Mouse (Mus musculus) heart, embryonic 12.5 days (tissue): ENCODE results near the gene Myl6b. TPM values are rescaled to one million over a fixed set of nuclear protein-coding genes. Genes with fewer than 3 reads are reported as not detected.

ENCODE experiments used
- ATAC-seq: fragments of 200-750 bp; cut with Nextera tagmentation; 2 replicates; pipeline ENCODE4 v1.8.0; 2017; ENCODE audit warnings: moderate TSS enrichment, moderate library complexity; ENCODE audit not compliant: insufficient number of reproducible peaks, low FRiP score
- H3K27ac ChIP-seq: fragments of 300-500 bp; sonication (generic); 2 replicates; pipeline ENCODE4 v1.5.1; 2016; ENCODE audit warnings: mild to moderate bottlenecking, moderate library complexity; ENCODE audit not compliant: poor library complexity, severe bottlenecking
- H3K27me3 ChIP-seq: fragments of 300-500 bp; sonication (generic); replicated peaks from 2 replicates; pipeline ENCODE4 v1.6.1; 2016; ENCODE audit warnings: mild to moderate bottlenecking, moderate library complexity
- H3K36me3 ChIP-seq: fragments of 300-500 bp; sonication (generic); 2 replicates; pipeline ENCODE4 v1.6.1; 2016; ENCODE audit warnings: mild to moderate bottlenecking, moderate library complexity
- H3K4me1 ChIP-seq: fragments of 300-500 bp; sonication (generic); replicated peaks from 2 replicates; pipeline ENCODE4 v1.6.1; 2016; ENCODE audit warnings: mild to moderate bottlenecking
- H3K4me2 ChIP-seq: fragments of 300-500 bp; sonication (generic); 2 replicates; pipeline ENCODE4 v1.6.1; 2016; ENCODE audit warnings: mild to moderate bottlenecking, moderate library complexity
- H3K4me3 ChIP-seq: fragments of 300-500 bp; sonication (generic); 2 replicates; pipeline ENCODE4 v1.5.1; 2016; ENCODE audit warnings: mild to moderate bottlenecking
- H3K9ac ChIP-seq: fragments of 300-500 bp; sonication (generic); 2 replicates; pipeline ENCODE4 v1.6.1; 2016; ENCODE audit warnings: mild to moderate bottlenecking, moderate library complexity
- H3K9me3 ChIP-seq: fragments of 300-500 bp; sonication (generic); replicated peaks from 2 replicates; pipeline ENCODE4 v1.6.1; 2016; ENCODE audit warnings: mild to moderate bottlenecking, moderate library complexity
- WGBS: fragments of 180-500 bp; shearing (Covaris S2); methylation state at CpG from one replicate; pipeline ENCODE4 v1.1.7; 2016; 5-methylcytosine and 5-hydroxymethylcytosine counted together
- polyA plus RNA-seq: library from polyadenylated mRNA; unstranded; fragments of >200 nt; fragmentation: Nextera tagmentation; extraction: Ambion mirVana; gene quantifications from 2 replicates; pipeline ENCODE4 v1.2.1, GENCODE M21; 2016

Gene Myl6b
- polyA plus RNA-seq, 1 experiment from 2014 or later, result 4.0 TPM

- no peak overlapping the region for H3K9ac ChIP-seq
- no peaks in the 10 kb centered on the region for H3K9me3 ChIP-seq
- no peak for ATAC-seq
- H3K27me3 ChIP-seq, result no peaks in the 10 kb centered on the region
- 81% methylated on average over 12 of the region's 12 CpGs for WGBS
- no peak overlapping the region for H3K27ac ChIP-seq
- H3K36me3 ChIP-seq, result peaks cover 91% of the 10 kb centered on the region
- no peak overlapping the region for H3K4me3 ChIP-seq
- H3K4me2 ChIP-seq, result no peak overlapping the region
- no peaks in the 10 kb centered on the region for H3K4me1 ChIP-seq
These were observed 24.1 kb downstream of the Myl6b start for GRCm38 (mm10) chr10:128474366-128474765.

DNA sequence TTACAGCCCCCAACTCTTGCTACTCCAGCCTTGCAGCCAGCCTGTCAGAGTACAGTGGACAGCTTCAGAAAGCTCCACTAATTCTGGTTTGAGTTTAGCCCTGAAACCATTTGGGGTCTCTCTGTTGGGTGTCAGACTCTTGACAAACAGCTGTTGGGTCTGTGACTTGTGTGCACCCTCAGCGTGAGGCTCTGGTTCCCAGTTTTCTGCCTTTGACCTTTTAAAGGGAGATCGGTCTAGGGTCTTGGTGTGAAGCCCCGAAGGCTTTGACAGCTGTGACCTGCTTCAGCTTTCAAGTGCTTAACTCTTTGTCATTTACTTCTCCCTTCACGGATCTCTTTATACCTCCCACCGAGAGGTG, 38.2 kb downstream of the Myl6b start:
- Histone ChIP-seq H3K27ac (peak overlapping the region; percentile 21; the same call in 1 of the 2 replicates), H3K4me2 (peak overlapping the region; percentile 75), H3K36me3 (peaks cover 32% of the 10 kb centered on the region), H3K9me3 (no peaks in the 10 kb centered on the region), H3K4me1 (peaks cover 13% of the 10 kb centered on the region), H3K9ac (peak overlapping the region; percentile 95), H3K4me3 (peak overlapping the region; percentile 96), H3K27me3 (no peaks in the 10 kb centered on the region)
- 10% methylated on average over 5 of the region's 5 CpGs for WGBS
- ATAC-seq, result no peak

- no peaks in the 10 kb centered on the region for H3K27me3 ChIP-seq
- peaks cover 13% of the 10 kb centered on the region for H3K4me1 ChIP-seq
- peak overlapping the region; percentile 95 for H3K27ac ChIP-seq
- 1% methylated on average over 34 of the region's 67 CpGs for WGBS
- H3K4me3 ChIP-seq, result peak overlapping the region; percentile 96
- H3K9me3 ChIP-seq, result no peaks in the 10 kb centered on the region
- H3K4me2 ChIP-seq, result peak overlapping the region; percentile 75
- peak overlapping the region; percentile 95 for H3K9ac ChIP-seq
- peaks cover 27% of the 10 kb centered on the region for H3K36me3 ChIP-seq
- peak; percentile 81 for ATAC-seq
These were observed 38.8 kb downstream of the Myl6b start for GRCm38 (mm10) chr10:128459409-128460269.

GRCm38 (mm10) chr10:128458719-128459408, 39.6 kb downstream of the Myl6b start, which contains the start of gene Smarcc2:
Gene Smarcc2, plus strand, starts transcription at chr10:128459248.
- peaks cover 13% of the 10 kb centered on the region for H3K4me1 ChIP-seq
- ATAC-seq, result peak; percentile 85
- H3K4me2 ChIP-seq, result peak within 1 kb of the TSS; percentile 75
- peak within 1 kb of the TSS; percentile 96 for H3K4me3 ChIP-seq
- under 1% methylated on average over 63 of the region's 86 CpGs for WGBS
- H3K27ac ChIP-seq, result peak within 1 kb of the TSS; percentile 95
- peak within 1 kb of the TSS; percentile 95 for H3K9ac ChIP-seq
- peaks cover 19% of the 10 kb centered on the region for H3K36me3 ChIP-seq
- H3K9me3 ChIP-seq, result no peaks in the 10 kb centered on the region
- H3K27me3 ChIP-seq, result no peaks in the 10 kb centered on the region

DNA sequence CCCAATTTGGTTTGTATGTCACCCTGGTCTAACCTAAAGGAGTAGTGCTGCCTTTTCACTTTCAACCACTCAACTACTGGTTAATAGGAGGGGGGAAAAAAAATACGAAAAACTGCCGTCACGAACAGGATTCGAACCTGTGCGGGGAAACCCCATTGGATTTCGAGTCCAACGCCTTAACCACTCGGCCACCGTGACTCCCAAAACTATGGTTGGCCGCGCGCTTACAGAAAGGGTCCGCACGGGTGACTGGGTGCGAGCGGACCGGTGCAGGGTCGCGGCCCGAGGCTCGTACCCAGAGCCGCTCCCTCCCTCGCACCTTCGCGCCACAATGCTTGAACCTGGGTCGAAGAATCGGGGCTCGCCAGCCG, 40.2 kb downstream of the Myl6b start:
- peak overlapping the region; percentile 75 for H3K4me2 ChIP-seq
- peak overlapping the region; percentile 95 for H3K27ac ChIP-seq
- peak overlapping the region; percentile 95 for H3K9ac ChIP-seq
- no peaks in the 10 kb centered on the region for H3K27me3 ChIP-seq
- peak overlapping the region; percentile 96 for H3K4me3 ChIP-seq
- peaks cover 15% of the 10 kb centered on the region for H3K36me3 ChIP-seq
- peak; percentile 62 for ATAC-seq
- WGBS, result under 1% methylated on average over 29 of the region's 29 CpGs
- H3K9me3 ChIP-seq, result no peaks in the 10 kb centered on the region
- peaks cover 13% of the 10 kb centered on the region for H3K4me1 ChIP-seq

- Histone ChIP-seq H3K27me3 (no peaks in the 10 kb centered on the region), H3K4me3 (no peak overlapping the region), H3K9ac (no peak overlapping the region), H3K4me1 (peaks cover 13% of the 10 kb centered on the region), H3K27ac (no peak overlapping the region), H3K4me2 (no peak overlapping the region), H3K36me3 (peaks cover 9% of the 10 kb centered on the region), H3K9me3 (no peaks in the 10 kb centered on the region)
- WGBS, result 84% methylated on average over 6 of the region's 6 CpGs
- no peak for ATAC-seq
These were observed 40.8 kb downstream of the Myl6b start for GRCm38 (mm10) chr10:128457676-128458075.

DNA sequence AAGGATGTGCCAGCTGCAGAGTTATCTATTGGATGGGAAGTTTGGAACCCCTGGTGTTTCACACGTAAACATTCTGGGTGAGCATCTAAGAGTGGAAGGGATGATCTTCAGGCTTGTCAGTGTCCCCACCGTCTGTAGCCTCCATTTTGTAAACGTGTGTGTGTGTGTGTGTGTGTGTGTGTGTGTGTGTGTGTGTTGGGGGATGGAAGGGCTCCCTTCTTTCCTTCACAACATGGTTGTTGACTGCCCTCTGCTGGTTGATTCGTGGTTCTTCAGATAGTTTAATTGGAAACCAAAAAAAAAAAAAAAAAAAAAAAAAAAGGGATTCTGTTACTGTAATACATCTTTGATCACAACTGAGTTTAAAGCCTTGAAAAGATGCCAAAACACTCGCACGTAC, 43.2 kb downstream of the Myl6b start:
- WGBS, result 6% methylated on average over 6 of the region's 6 CpGs
- H3K36me3 ChIP-seq, result no peaks in the 10 kb centered on the region
- no peak overlapping the region for H3K27ac ChIP-seq
- H3K4me3 ChIP-seq, result no peak overlapping the region
- H3K9ac ChIP-seq, result no peak overlapping the region
- no peaks in the 10 kb centered on the region for H3K9me3 ChIP-seq
- ATAC-seq, result no peak
- peak overlapping the region; percentile 50 for H3K4me2 ChIP-seq
- H3K4me1 ChIP-seq, result peaks cover 3% of the 10 kb centered on the region
- no peaks in the 10 kb centered on the region for H3K27me3 ChIP-seq

- no peak for ATAC-seq
- Histone ChIP-seq H3K36me3 (no peaks in the 10 kb centered on the region), H3K27me3 (no peaks in the 10 kb centered on the region), H3K9me3 (no peaks in the 10 kb centered on the region), H3K4me2 (no peak overlapping the region), H3K4me3 (no peak overlapping the region), H3K27ac (no peak overlapping the region), H3K4me1 (no peaks in the 10 kb centered on the region), H3K9ac (no peak overlapping the region)
- 75% methylated on average over 3 of the region's 3 CpGs for WGBS
These were observed 44.0 kb downstream of the Myl6b start for GRCm38 (mm10) chr10:128454471-128454870.

DNA sequence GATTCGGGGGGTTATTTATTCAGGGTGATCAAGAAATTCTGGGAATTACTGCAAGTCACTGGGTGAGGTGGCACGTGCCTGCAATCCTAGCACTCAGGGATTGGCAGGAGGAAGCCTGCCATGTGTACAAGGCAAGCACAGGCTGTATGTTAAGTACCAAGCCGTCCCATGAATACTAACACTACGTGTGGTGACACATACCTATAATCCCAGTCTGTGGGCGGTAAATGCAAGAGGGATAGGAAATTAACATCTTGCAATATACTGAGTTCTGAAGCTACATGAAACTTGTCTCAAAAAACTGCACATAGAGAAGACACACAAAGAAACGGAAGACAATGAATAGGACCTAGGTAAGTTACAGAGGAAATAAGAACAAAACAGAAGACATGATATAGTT, 47.5 kb downstream of the Myl6b start:
- H3K27ac ChIP-seq, result no peak overlapping the region
- WGBS, result 73% methylated on average over 6 of the region's 6 CpGs
- no peak overlapping the region for H3K4me3 ChIP-seq
- no peaks in the 10 kb centered on the region for H3K36me3 ChIP-seq
- H3K9ac ChIP-seq, result no peak overlapping the region
- no peak for ATAC-seq
- no peaks in the 10 kb centered on the region for H3K9me3 ChIP-seq
- H3K4me2 ChIP-seq, result no peak overlapping the region
- no peaks in the 10 kb centered on the region for H3K4me1 ChIP-seq
- no peaks in the 10 kb centered on the region for H3K27me3 ChIP-seq

DNA sequence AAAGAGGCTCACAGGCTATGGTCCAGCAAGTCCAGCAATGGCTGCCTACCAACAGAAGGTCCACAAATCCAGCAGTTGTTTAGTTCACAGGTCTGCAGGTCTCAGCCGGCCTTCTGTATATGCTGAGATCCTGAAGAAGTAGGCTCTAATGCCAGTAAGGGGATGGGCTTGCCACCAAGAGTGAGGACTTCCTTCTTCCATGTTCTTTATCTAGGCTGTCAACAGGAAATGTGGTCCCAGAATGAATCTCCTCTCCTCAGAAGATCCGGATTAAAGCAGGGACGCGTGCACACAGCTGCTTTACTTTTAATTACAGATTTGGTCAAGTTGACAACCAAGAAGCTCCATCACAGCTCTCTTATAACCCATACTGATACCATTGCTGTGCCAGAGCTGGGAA, 53.1 kb downstream of the Myl6b start:
- Histone ChIP-seq H3K4me1 (no peaks in the 10 kb centered on the region), H3K27ac (no peak overlapping the region), H3K9me3 (no peaks in the 10 kb centered on the region), H3K36me3 (peaks cover 21% of the 10 kb centered on the region), H3K4me3 (no peak overlapping the region), H3K4me2 (no peak overlapping the region), H3K9ac (no peak overlapping the region), H3K27me3 (no peaks in the 10 kb centered on the region)
- ATAC-seq, result no peak
- 67% methylated on average over 4 of the region's 4 CpGs for WGBS

DNA sequence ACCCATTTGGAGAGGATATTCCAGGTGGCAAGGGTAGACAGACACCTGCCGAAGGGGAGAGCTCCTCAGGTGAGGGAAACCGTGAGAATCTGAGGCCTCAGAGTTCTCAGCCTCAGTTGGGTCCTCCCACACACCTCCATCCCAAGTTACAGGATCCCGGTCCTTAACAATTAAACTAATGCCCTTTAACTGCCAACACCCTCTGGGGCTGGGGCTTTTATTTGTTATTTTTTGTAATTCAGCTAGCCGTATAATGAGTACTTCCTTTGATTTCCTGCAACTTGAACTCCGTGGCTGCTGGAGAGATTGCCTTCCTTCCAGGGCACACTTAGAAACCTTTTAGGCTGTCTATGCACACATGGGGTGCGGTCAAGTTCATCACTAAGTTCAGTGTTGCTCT, 54.1 kb downstream of the Myl6b start:
- H3K27ac ChIP-seq, result no peak overlapping the region
- WGBS, result 67% methylated on average over 6 of the region's 6 CpGs
- H3K4me3 ChIP-seq, result no peak overlapping the region
- H3K9me3 ChIP-seq, result no peaks in the 10 kb centered on the region
- H3K27me3 ChIP-seq, result no peaks in the 10 kb centered on the region
- H3K4me2 ChIP-seq, result no peak overlapping the region
- peaks cover 30% of the 10 kb centered on the region for H3K36me3 ChIP-seq
- H3K9ac ChIP-seq, result no peak overlapping the region
- H3K4me1 ChIP-seq, result no peaks in the 10 kb centered on the region
- no peak for ATAC-seq
